Mouse (Mus musculus) forebrain, embryonic 10.5 days (tissue): ENCODE results near the gene Arrdc1. TPM values are rescaled to one million over a fixed set of nuclear protein-coding genes. Genes with fewer than 3 reads are reported as not detected.

Source experiments
- DNase-seq: peaks from one replicate; pipeline ENCODE4 v3.0.0-alpha.2; 2017; ENCODE audit warnings: low spot score; ENCODE audit errors: extremely low spot score
- H3K27ac ChIP-seq: fragments of 300-500 bp; sonication (generic); 2 replicates; pipeline ENCODE4 v1.5.1; 2016; ENCODE audit warnings: mild to moderate bottlenecking
- H3K27me3 ChIP-seq: fragments of 300-500 bp; sonication (generic); 2 replicates; pipeline ENCODE4 v1.6.1; 2016; ENCODE audit warnings: mild to moderate bottlenecking; ENCODE audit not compliant: poor library complexity, severe bottlenecking
- H3K36me3 ChIP-seq: fragments of 300-500 bp; sonication (generic); replicated peaks from 2 replicates; pipeline ENCODE4 v1.6.1; 2016; ENCODE audit warnings: mild to moderate bottlenecking, moderate library complexity
- H3K4me1 ChIP-seq: fragments of 300-500 bp; sonication (generic); 2 replicates; pipeline ENCODE4 v1.6.1; 2016
- H3K4me3 ChIP-seq: fragments of 300-500 bp; sonication (generic); 2 replicates; pipeline ENCODE4 v1.5.1; 2016; ENCODE audit warnings: mild to moderate bottlenecking, moderate library complexity
- H3K9me3 ChIP-seq: fragments of 300-500 bp; sonication (generic); 2 replicates; pipeline ENCODE4 v1.6.1; 2016; ENCODE audit warnings: mild to moderate bottlenecking, moderate library complexity
- WGBS: fragments of 180-500 bp; shearing (Covaris S2); methylation state at CpG from one replicate; pipeline ENCODE4 v1.1.7; 2016; 5-methylcytosine and 5-hydroxymethylcytosine counted together
- microRNA-seq: library from miRNA; unstranded; fragments of <30 nt; microRNA quantifications from one replicate; pipeline ENCODE4, GENCODE M21; 2017
- polyA plus RNA-seq: library from polyadenylated mRNA; unstranded; fragments of >200 nt; fragmentation: Nextera tagmentation; extraction: Ambion mirVana; gene quantifications from 2 replicates; pipeline ENCODE4 v1.2.1, GENCODE M21; 2016

Gene Arrdc1
- polyA plus RNA-seq, 1 experiment from 2014 or later, result 17.8 TPM

GRCm38 (mm10) chr2:24888895-24889294 lies 46.2 kb downstream of the Arrdc1 start:
- WGBS, result 89% methylated on average over 5 of the region's 5 CpGs
- DNase-seq, result no peak

GRCm38 (mm10) chr2:24880686-24881085 lies 54.4 kb downstream of the Arrdc1 start:
- peaks cover 90% of the 10 kb centered on the region for H3K36me3 ChIP-seq
- 92% methylated on average over 2 of the region's 2 CpGs for WGBS
- no peak for DNase-seq

More at GRCm38 (mm10) chr2:24888895-24889294, 46.2 kb downstream of the Arrdc1 start:
- Histone ChIP-seq H3K36me3 (peaks cover 54% of the 10 kb centered on the region), H3K9me3 (no peaks in the 10 kb centered on the region), H3K27ac (no peak overlapping the region), H3K27me3 (no peaks in the 10 kb centered on the region), H3K4me1 (peaks cover 6% of the 10 kb centered on the region), H3K4me3 (no peak overlapping the region)

More at GRCm38 (mm10) chr2:24880686-24881085, 54.4 kb downstream of the Arrdc1 start:
- no peak overlapping the region for H3K4me3 ChIP-seq
- no peaks in the 10 kb centered on the region for H3K9me3 ChIP-seq
- H3K27me3 ChIP-seq, result no peaks in the 10 kb centered on the region
- no peaks in the 10 kb centered on the region for H3K4me1 ChIP-seq
- no peak overlapping the region for H3K27ac ChIP-seq

Small RNA genes lying within 50 kb of the gene (microRNA-seq; reads per million reads assigned to microRNA genes)
- gene Gm22875, result not detected

Other genes starting within 250 kb of the Arrdc1 start
- gene Cacna1b, start 172.1 kb downstream of the Arrdc1 start, polyA plus RNA-seq, result 1.7 and 1.8 TPM in 2 replicates
- gene Ehmt1, start 15.6 kb downstream of the Arrdc1 start, polyA plus RNA-seq, result 149 and 150 TPM in 2 replicates
- gene Zmynd19, start 14.5 kb upstream of the Arrdc1 start, polyA plus RNA-seq, result 23.7 and 24.2 TPM in 2 replicates
- gene Dph7, start 27.1 kb upstream of the Arrdc1 start, polyA plus RNA-seq, result 35.1 and 35.2 TPM in 2 replicates
- gene Mrpl41, start 39.8 kb upstream of the Arrdc1 start, polyA plus RNA-seq, result 121 and 124 TPM in 2 replicates
- gene Pnpla7, start 40.8 kb upstream of the Arrdc1 start, polyA plus RNA-seq, result 4.5 and 5.3 TPM in 2 replicates
- gene Nsmf, start 119.1 kb upstream of the Arrdc1 start, polyA plus RNA-seq, result 62.7 and 64.7 TPM in 2 replicates
- gene Entpd8, start 145.1 kb upstream of the Arrdc1 start, polyA plus RNA-seq, result not detected in 2 replicates
- 0.26 and 0.29 TPM in 2 replicates for gene Noxa1, start 159.9 kb upstream of the Arrdc1 start, polyA plus RNA-seq
- gene Nrarp, start 245.5 kb upstream of the Arrdc1 start, polyA plus RNA-seq, result 37.4 and 40.7 TPM in 2 replicates